Mouse (Mus musculus) embryonic fibroblast, embryonic 13.5 days (primary cell): ENCODE measurements around the gene Pde4d. TPM values are rescaled to one million over a fixed set of nuclear protein-coding genes. Genes with fewer than 3 reads are reported as not detected.
A peak's percentile ranks its signal among the peaks of the same experiment; 100 is the strongest.

ENCODE experiments used
- H3K27ac ChIP-seq: 2 replicates; pipeline ENCODE4 v1.5.1; 2012; ENCODE audit warnings: low read length, control low read depth, inconsistent platforms; ENCODE audit not compliant: insufficient read depth
- H3K4me1 ChIP-seq: 2 replicates; pipeline ENCODE4 v1.6.1; 2011; ENCODE audit warnings: low read length; ENCODE audit not compliant: control insufficient read depth, insufficient read depth
- H3K4me3 ChIP-seq: 2 replicates; pipeline ENCODE4 v1.5.1; 2011; ENCODE audit warnings: mild to moderate bottlenecking, control low read depth, low read length; ENCODE audit not compliant: insufficient read depth
- CTCF ChIP-seq: IDR thresholded peaks from 2 replicates; pipeline ENCODE4 v1.5.1; 2011; ENCODE audit warnings: mild to moderate bottlenecking, control low read depth, low read length, moderate library complexity, borderline replicate concordance; ENCODE audit not compliant: insufficient read depth
- POLR2A ChIP-seq: IDR thresholded peaks from 2 replicates; pipeline ENCODE4 v1.6.1; 2011; ENCODE audit warnings: low read depth, mild to moderate bottlenecking, control low read depth, low read length, moderate library complexity
- polyA plus RNA-seq: library from polyadenylated mRNA; stranded (reverse); fragments of >200 nt; gene quantifications from 2 replicates; pipeline ENCODE4 v1.2.4, GENCODE M21; 2011; ENCODE audit warnings: low read depth; ENCODE audit not compliant: missing spikeins, insufficient read length

Gene Pde4d
- polyA plus RNA-seq, 1 experiment, result 26.9 TPM

- no peak overlapping the region for H3K27ac ChIP-seq
- no peak overlapping the region for H3K4me3 ChIP-seq
- TF ChIP-seq POLR2A (no peak), CTCF (no peak)
- peaks cover 6% of the 10 kb centered on the region for H3K4me1 ChIP-seq
Observed at GRCm38 (mm10) chr13:108487066-108487465, 37.3 kb downstream of the Pde4d start.

- Histone ChIP-seq H3K27ac (no peak overlapping the region), H3K4me1 (peaks cover 3% of the 10 kb centered on the region), H3K4me3 (no peak overlapping the region)
- no peak for TF ChIP-seq POLR2A
Observed at GRCm38 (mm10) chr13:108489825-108490224, 40.1 kb downstream of the Pde4d start.

- Histone ChIP-seq H3K4me1 (no peaks in the 10 kb centered on the region), H3K4me3 (no peak overlapping the region), H3K27ac (peak overlapping the region; percentile 40; the same call in 1 of the 2 replicates)
- TF ChIP-seq POLR2A (no peak), CTCF (no peak)
Observed at GRCm38 (mm10) chr13:108490872-108491271, 41.1 kb downstream of the Pde4d start.

- H3K27ac ChIP-seq, result no peak overlapping the region
- TF ChIP-seq CTCF (no peak), POLR2A (no peak)
- H3K4me1 ChIP-seq, result no peaks in the 10 kb centered on the region
- H3K4me3 ChIP-seq, result no peak overlapping the region
Observed at GRCm38 (mm10) chr13:108492886-108493285, 43.1 kb downstream of the Pde4d start.

GRCm38 (mm10) chr13:108494365-108494764 lies 44.6 kb downstream of the Pde4d start:
- H3K4me3 ChIP-seq, result no peak overlapping the region
- H3K27ac ChIP-seq, result no peak overlapping the region
- TF ChIP-seq POLR2A (no peak), CTCF (no peak)
- H3K4me1 ChIP-seq, result peaks cover 4% of the 10 kb centered on the region; the same call in 1 of the 2 replicates

- Histone ChIP-seq H3K4me1 (peaks cover 5% of the 10 kb centered on the region), H3K27ac (no peak overlapping the region), H3K4me3 (no peak overlapping the region)
- no peak for TF ChIP-seq CTCF
- no peak for TF ChIP-seq POLR2A
Observed at GRCm38 (mm10) chr13:108497768-108498167, 48.0 kb downstream of the Pde4d start.

GRCm38 (mm10) chr13:108498247-108498743 lies 48.5 kb downstream of the Pde4d start:
- Histone ChIP-seq H3K4me1 (peaks cover 5% of the 10 kb centered on the region), H3K27ac (no peak overlapping the region), H3K4me3 (no peak overlapping the region)
- TF ChIP-seq POLR2A, result no peak
- TF ChIP-seq CTCF, result no peak

GRCm38 (mm10) chr13:108498773-108499313 lies 49.1 kb downstream of the Pde4d start:
- no peak overlapping the region; the same call in 1 of the 2 replicates for H3K4me3 ChIP-seq
- TF ChIP-seq POLR2A (no peak), CTCF (no peak)

GRCm38 (mm10) chr13:108501386-108501785 lies 51.6 kb downstream of the Pde4d start:
- H3K4me3 ChIP-seq, result no peak overlapping the region
- peak overlapping the region; percentile 90 for H3K27ac ChIP-seq
- peaks cover 5% of the 10 kb centered on the region for H3K4me1 ChIP-seq
- no peak for TF ChIP-seq POLR2A
- TF ChIP-seq CTCF, result no peak

More at GRCm38 (mm10) chr13:108498773-108499313, 49.1 kb downstream of the Pde4d start:
- Histone ChIP-seq H3K27ac (peak overlapping the region; percentile 66), H3K4me1 (peaks cover 5% of the 10 kb centered on the region)

GRCm38 (mm10) chr13:108524548-108524947 lies 74.8 kb downstream of the Pde4d start:
- H3K4me3 ChIP-seq, result no peak overlapping the region
- H3K27ac ChIP-seq, result no peak overlapping the region
- TF ChIP-seq CTCF (no peak), POLR2A (no peak)
- peaks cover 10% of the 10 kb centered on the region; the same call in 1 of the 2 replicates for H3K4me1 ChIP-seq

GRCm38 (mm10) chr13:108524969-108525368 lies 75.2 kb downstream of the Pde4d start:
- H3K27ac ChIP-seq, result no peak overlapping the region
- TF ChIP-seq CTCF (no peak), POLR2A (no peak)
- no peak overlapping the region for H3K4me3 ChIP-seq
- H3K4me1 ChIP-seq, result peaks cover 10% of the 10 kb centered on the region; the same call in 1 of the 2 replicates
